Mouse (Mus musculus) heart, embryonic 14.5 days (tissue): ENCODE results near the gene Npr2. TPM values are rescaled to one million over a fixed set of nuclear protein-coding genes. Genes with fewer than 3 reads are reported as not detected.
"Not testable (repeated sequence)": the region's sequence is repeated elsewhere in the genome, so short reads cannot be mapped to it uniquely, and the experiment has no call there.

Experiments
- ATAC-seq: fragments of 200-750 bp; cut with Nextera tagmentation; 2 replicates; pipeline ENCODE4 v1.8.0; 2017; ENCODE audit warnings: low read depth, moderate TSS enrichment; ENCODE audit not compliant: insufficient number of reproducible peaks, insufficient read depth, low FRiP score
- H3K27ac ChIP-seq, 2 experiments: fragments of 200-500 bp in 1 of 2; fragments of 300-500 bp in 1 of 2; sonication (generic) in 1 of 2; replicated peaks in 1 of 2; 2 replicates each; pipeline ENCODE4 v1.5.1; 2012 to 2014; ENCODE audit warnings: low read depth in 2 of 2, low read length in 2 of 2, control low read depth in 1 of 2, mild to moderate bottlenecking in 1 of 2, mixed read lengths in 1 of 2; ENCODE audit not compliant: control insufficient read depth in 1 of 2, insufficient read depth in 1 of 2
- H3K27me3 ChIP-seq: fragments of 300-500 bp; sonication (generic); 2 replicates; pipeline ENCODE4 v1.6.1; 2014; ENCODE audit warnings: mild to moderate bottlenecking, low read length, control low read depth; ENCODE audit not compliant: control insufficient read depth, insufficient read depth
- H3K36me3 ChIP-seq: fragments of 300-500 bp; sonication (generic); 2 replicates; pipeline ENCODE4 v1.6.1; 2014; ENCODE audit warnings: mild to moderate bottlenecking, control low read depth, low read length, mixed read lengths; ENCODE audit not compliant: control insufficient read depth, insufficient read depth
- H3K4me1 ChIP-seq, 2 experiments: fragments of 200-500 bp in 1 of 2; fragments of 300-500 bp in 1 of 2; sonication (generic) in 1 of 2; 2 replicates each; pipeline ENCODE4 v1.6.1; 2012 to 2014; ENCODE audit warnings: low read length in 2 of 2, control low read depth in 1 of 2, mixed read lengths in 1 of 2; ENCODE audit not compliant: control insufficient read depth in 2 of 2, insufficient read depth in 2 of 2
- H3K4me2 ChIP-seq: fragments of 300-500 bp; sonication (generic); 2 replicates; pipeline ENCODE4 v1.6.1; 2014; ENCODE audit warnings: mild to moderate bottlenecking, low read length
- H3K4me3 ChIP-seq, 2 experiments: fragments of 200-500 bp in 1 of 2; fragments of 300-500 bp in 1 of 2; sonication (generic) in 1 of 2; 2 replicates each; pipeline ENCODE4 v1.5.1; 2012 to 2014; ENCODE audit warnings: low read length in 2 of 2, mild to moderate bottlenecking in 2 of 2, control low read depth in 1 of 2, low read depth in 1 of 2, moderate library complexity in 1 of 2; ENCODE audit not compliant: control insufficient read depth in 1 of 2, insufficient read depth in 1 of 2
- H3K9ac ChIP-seq: fragments of 300-500 bp; sonication (generic); 2 replicates; pipeline ENCODE4 v1.6.1; 2014; ENCODE audit warnings: mild to moderate bottlenecking, low read length
- H3K9me3 ChIP-seq: fragments of 300-500 bp; sonication (generic); 2 replicates; pipeline ENCODE4 v1.6.1; 2016; ENCODE audit warnings: low read length, control low read depth; ENCODE audit not compliant: control insufficient read depth
- WGBS: fragments of 180-500 bp; shearing (Covaris S2); extraction: QIAGEN DNeasy Blood & Tissue Kit; methylation state at CpG from one replicate; pipeline ENCODE4 v1.1.7; 2014; 5-methylcytosine and 5-hydroxymethylcytosine counted together
- polyA plus RNA-seq: library from polyadenylated mRNA; unstranded; fragments of >200 nt; fragmentation: Nextera tagmentation; extraction: Ambion mirVana; gene quantifications from 2 replicates; pipeline ENCODE4 v1.2.1, GENCODE M21; 2014

Gene Npr2
- polyA plus RNA-seq, 1 experiment from 2014 or later = 13.2 TPM

GRCm38 (mm10) chr4:43591543-43591942 lies 40.2 kb upstream of the Npr2 start:
- WGBS = 62% methylated on average over 5 of the region's 5 CpGs

GRCm38 (mm10) chr4:43591961-43592360 lies 39.8 kb upstream of the Npr2 start:
- Histone ChIP-seq H3K4me3 (no peak overlapping the region), H3K9me3 (no peaks in the 10 kb centered on the region), H3K27me3 (no peaks in the 10 kb centered on the region), H3K4me1 (peaks cover 7 to 8% of the 10 kb centered on the region in 2 experiments), H3K27ac (no peak overlapping the region), H3K4me2 (no peak overlapping the region), H3K36me3 (no peaks in the 10 kb centered on the region), H3K9ac (no peak overlapping the region)
- no peak for ATAC-seq
- WGBS = 73% methylated on average over 3 of the region's 3 CpGs

More at GRCm38 (mm10) chr4:43591543-43591942, 40.2 kb upstream of the Npr2 start:
- H3K4me1 ChIP-seq = peaks cover 7 to 8% of the 10 kb centered on the region in 2 experiments
- H3K4me3 ChIP-seq = no peak overlapping the region
- H3K27me3 ChIP-seq = no peaks in the 10 kb centered on the region
- no peaks in the 10 kb centered on the region for H3K36me3 ChIP-seq
- ATAC-seq = no peak
- no peak overlapping the region for H3K4me2 ChIP-seq
- H3K9me3 ChIP-seq = no peaks in the 10 kb centered on the region
- H3K27ac ChIP-seq = no peak overlapping the region
- H3K9ac ChIP-seq = no peak overlapping the region

- Histone ChIP-seq H3K27me3 (no peaks in the 10 kb centered on the region), H3K4me2 (no peak overlapping the region), H3K36me3 (no peaks in the 10 kb centered on the region), H3K4me3 (no peak overlapping the region), H3K9ac (no peak overlapping the region), H3K9me3 (no peaks in the 10 kb centered on the region), H3K4me1 (0 out of 4 replicates have a peak, but pooled peaks cover 0 to under 1% of the 10 kb centered on the region in 2 experiments), H3K27ac (no peak overlapping the region)
- 64% methylated on average over 3 of the region's 3 CpGs for WGBS
- no peak for ATAC-seq
These were observed 38.3 kb upstream of the Npr2 start for GRCm38 (mm10) chr4:43593453-43593852.

- not testable (repeated sequence) for H3K4me1 ChIP-seq, H3K9ac ChIP-seq, H3K9me3 ChIP-seq, H3K36me3 ChIP-seq, H3K27me3 ChIP-seq, H3K4me2 ChIP-seq, ATAC-seq, H3K4me3 ChIP-seq, H3K27ac ChIP-seq
- whole genome bisulfite sequencing = 81% methylated on average over 2 of the region's 2 CpGs
These were observed 35.1 kb upstream of the Npr2 start for GRCm38 (mm10) chr4:43596597-43596996.

- WGBS = 74% methylated on average over 4 of the region's 4 CpGs
- ATAC-seq = no peak
- H3K9ac ChIP-seq = no peak overlapping the region
These were observed 33.5 kb upstream of the Npr2 start for GRCm38 (mm10) chr4:43598200-43598599.

GRCm38 (mm10) chr4:43598650-43599380 lies 32.9 kb upstream of the Npr2 start:
- Histone ChIP-seq H3K9me3 (no peaks in the 10 kb centered on the region), H3K36me3 (no peaks in the 10 kb centered on the region), H3K4me2 (no peak overlapping the region), H3K4me3 (no peak overlapping the region), H3K27me3 (no peaks in the 10 kb centered on the region), H3K9ac (no peak overlapping the region), H3K27ac (no peak overlapping the region), H3K4me1 (no peaks in the 10 kb centered on the region)
- 84% methylated on average over 7 of the region's 7 CpGs for WGBS
- ATAC-seq = no peak

More at GRCm38 (mm10) chr4:43598200-43598599, 33.5 kb upstream of the Npr2 start:
- Histone ChIP-seq H3K36me3 (no peaks in the 10 kb centered on the region), H3K27me3 (no peaks in the 10 kb centered on the region), H3K4me1 (no peaks in the 10 kb centered on the region), H3K4me3 (no peak overlapping the region), H3K9me3 (no peaks in the 10 kb centered on the region), H3K27ac (no peak overlapping the region), H3K4me2 (no peak overlapping the region)

- no peaks in the 10 kb centered on the region for H3K9me3 ChIP-seq
- H3K4me3 ChIP-seq = no peak overlapping the region
- no peaks in the 10 kb centered on the region for H3K36me3 ChIP-seq
- WGBS = 75% methylated on average over 9 of the region's 9 CpGs
- H3K9ac ChIP-seq = no peak overlapping the region
- no peak overlapping the region for H3K27ac ChIP-seq
- H3K4me2 ChIP-seq = no peak overlapping the region
- H3K4me1 ChIP-seq = peaks cover 7% of the 10 kb centered on the region in 2 experiments; a peak in 3 of 4 replicates
- no peaks in the 10 kb centered on the region for H3K27me3 ChIP-seq
- no peak for ATAC-seq
These were observed 31.4 kb upstream of the Npr2 start for GRCm38 (mm10) chr4:43600195-43600934.
